Mouse (Mus musculus): ENCODE results near the gene Glo1.

- TF ChIP-seq CTCF (IDR thresholded peaks at IDR 0.05; ENCODE audit: insufficient read depth, low read depth, low read length) (no peak), POLR2A (IDR thresholded peaks at IDR 0.05; ENCODE audit: insufficient read depth, low read depth, low read length) (no peak)
Observed at GRCm38 (mm10) chr17:30594846-30595245, 31.8 kb downstream of the Glo1 start.
